Mouse (Mus musculus) E14TG2a.4 (cell line): ENCODE data around the gene Cpt1c.

Source experiments
- CTCF ChIP-seq: conservative IDR thresholded peaks from 2 replicates; pipeline ENCODE4 v1.5.1; 2014; ENCODE audit warnings: low read length
- NANOG ChIP-seq: IDR thresholded peaks from 2 replicates; pipeline ENCODE4 v1.6.1; 2014; ENCODE audit warnings: borderline replicate concordance, low read length, mixed read lengths
- POU5F1 ChIP-seq: IDR thresholded peaks from 2 replicates; pipeline ENCODE4 v1.6.1; 2014; ENCODE audit warnings: low read length, borderline replicate concordance

DNA sequence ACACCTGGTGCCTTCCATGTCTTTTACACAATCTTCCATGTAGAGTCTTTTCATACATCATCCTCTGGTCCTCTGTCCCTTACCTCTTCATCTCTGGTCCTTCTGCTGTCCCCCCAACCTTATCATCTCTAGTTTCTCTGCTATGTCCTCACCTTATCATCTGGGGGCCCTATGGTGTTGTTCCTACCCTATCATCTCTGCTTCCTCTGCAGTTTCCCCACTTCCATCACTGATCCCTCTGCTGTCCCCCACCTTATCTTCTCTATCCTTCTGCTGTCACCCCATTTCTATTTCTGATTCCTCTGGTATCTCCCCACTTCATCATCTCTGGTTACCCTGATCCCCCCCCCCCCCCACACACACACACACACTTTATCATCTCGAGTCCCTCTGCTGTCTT is 46.1 kb downstream of the Cpt1c start:
- no peak for TF ChIP-seq CTCF
- no peak for TF ChIP-seq POU5F1
- no peak for TF ChIP-seq NANOG
